Mouse (Mus musculus) ES-Bruce4 (cell line): Measurements from ENCODE around the gene Uxs1.

Source experiments
- CTCF ChIP-seq: IDR thresholded peaks from one replicate; pipeline ENCODE4 v1.8.1; 2011; ENCODE audit warnings: low read depth, low read length
- EP300 ChIP-seq: IDR thresholded peaks from 2 replicates; pipeline ENCODE4 v1.6.1; 2011; ENCODE audit warnings: low read depth, low read length; ENCODE audit not compliant: insufficient read depth
- POLR2A ChIP-seq: IDR thresholded peaks from one replicate; pipeline ENCODE4 v1.8.1; 2011; ENCODE audit warnings: low read length; ENCODE audit not compliant: insufficient read depth

- no peak for TF ChIP-seq CTCF
- no peak for TF ChIP-seq POLR2A
- TF ChIP-seq EP300: no peak
Observed at GRCm38 (mm10) chr1:43774126-43774525, 53.5 kb downstream of the Uxs1 start.
